Mouse (Mus musculus) lung, postnatal 36 days (tissue): Measurements from ENCODE around the gene Rem2.

ENCODE experiments used
- DNase-seq: peaks from one replicate; pipeline ENCODE4 v3.0.0; 2022; ENCODE audit warnings: mixed read lengths

Rem2 gene

GRCm38 (mm10) chr14:54492345-54493131 lies 16.6 kb downstream of the Rem2 start:
- peak; percentile 58 for DNase-seq

GRCm38 (mm10) chr14:54493236-54493635 lies 17.3 kb downstream of the Rem2 start:
- no peak for DNase-seq

- peak; percentile 86 for DNase-seq
Measured at GRCm38 (mm10) chr14:54494234-54494633, 18.3 kb downstream of the Rem2 start.

GRCm38 (mm10) chr14:54496706-54497105 lies 20.8 kb downstream of the Rem2 start:
- no peak for DNase-seq

- no peak for DNase-seq
Measured at GRCm38 (mm10) chr14:54499330-54499729, 23.4 kb downstream of the Rem2 start.

GRCm38 (mm10) chr14:54501365-54501764 lies 25.5 kb downstream of the Rem2 start:
- no peak for DNase-seq

GRCm38 (mm10) chr14:54503092-54503491 lies 27.2 kb downstream of the Rem2 start:
- DNase-seq: no peak

GRCm38 (mm10) chr14:54509774-54510173 lies 33.9 kb downstream of the Rem2 start:
- no peak for DNase-seq

- DNase-seq: no peak
Measured at GRCm38 (mm10) chr14:54516710-54517310, 40.9 kb downstream of the Rem2 start.

GRCm38 (mm10) chr14:54523600-54523999 lies 47.7 kb downstream of the Rem2 start:
- no peak for DNase-seq

- no peak for DNase-seq
Measured at GRCm38 (mm10) chr14:54527227-54528006, 51.5 kb downstream of the Rem2 start.

- DNase-seq: no peak
Measured at GRCm38 (mm10) chr14:54528007-54528393, 52.1 kb downstream of the Rem2 start.

GRCm38 (mm10) chr14:54528446-54529111 lies 52.7 kb downstream of the Rem2 start:
- DNase-seq: peak; percentile 93
